Mouse (Mus musculus): ENCODE measurements at regions not wholly inside any gene's neighbourhood (a gene's known extent, or its start where the extent isn't known, plus 50 kb on each side); places are given as distances from the start of the nearest gene placed in this dataset.

GRCm38 (mm10) chr9:120812667-120813210 is 116.3 kb upstream of the Ctnnb1 start:
- TF ChIP-seq CTCF (IDR thresholded peaks at IDR 0.05; ENCODE audit: low read depth, low read length) (no peak), POLR2A (IDR thresholded peaks at IDR 0.05; ENCODE audit: borderline replicate concordance, low read depth, low read length) (no peak)
- Histone ChIP-seq H3K4me1 (ENCODE audit: control insufficient read depth, insufficient read depth, low read length) (peaks cover 10% of the 10 kb centered on the region), H3K4me3 (ENCODE audit: insufficient read depth, low read length) (no peak overlapping the region), H3K27ac (ENCODE audit: insufficient read depth, low read depth, low read length) (no peak overlapping the region)

GRCm38 (mm10) chr9:120814286-120814685 is 114.7 kb upstream of the Ctnnb1 start:
- Histone ChIP-seq H3K4me3 (ENCODE audit: insufficient read depth, low read length) (no peak overlapping the region), H3K27ac (ENCODE audit: insufficient read depth, low read depth, low read length) (no peak overlapping the region), H3K4me1 (ENCODE audit: control insufficient read depth, insufficient read depth, low read length) (peaks cover 10% of the 10 kb centered on the region)
- TF ChIP-seq POLR2A (IDR thresholded peaks at IDR 0.05; ENCODE audit: borderline replicate concordance, low read depth, low read length) = no peak
- no peak for TF ChIP-seq CTCF (IDR thresholded peaks at IDR 0.05; ENCODE audit: low read depth, low read length)

- H3K27ac ChIP-seq (ENCODE audit: insufficient read depth, low read depth, low read length) = no peak overlapping the region
- H3K4me3 ChIP-seq (ENCODE audit: insufficient read depth, low read length) = no peak overlapping the region
- TF ChIP-seq CTCF (IDR thresholded peaks at IDR 0.05; ENCODE audit: low read depth, low read length) = no peak
- TF ChIP-seq POLR2A (IDR thresholded peaks at IDR 0.05; ENCODE audit: borderline replicate concordance, low read depth, low read length) = no peak
- H3K4me1 ChIP-seq (ENCODE audit: control insufficient read depth, insufficient read depth, low read length) = peaks cover 8% of the 10 kb centered on the region
These were observed 110.2 kb upstream of the Ctnnb1 start for GRCm38 (mm10) chr9:120818726-120819317.

- TF ChIP-seq POLR2A (IDR thresholded peaks at IDR 0.05; ENCODE audit: borderline replicate concordance, low read depth, low read length) = no peak
- no peak for TF ChIP-seq CTCF (IDR thresholded peaks at IDR 0.05; ENCODE audit: low read depth, low read length)
- H3K4me1 ChIP-seq (ENCODE audit: control insufficient read depth, insufficient read depth, low read length) = peaks cover 27% of the 10 kb centered on the region
These were observed 108.1 kb upstream of the Ctnnb1 start for GRCm38 (mm10) chr9:120820892-120821291.

GRCm38 (mm10) chr9:120823397-120823796 is 105.6 kb upstream of the Ctnnb1 start:
- Histone ChIP-seq H3K27ac (ENCODE audit: insufficient read depth, low read depth, low read length) (no peak overlapping the region), H3K4me1 (ENCODE audit: control insufficient read depth, insufficient read depth, low read length) (peaks cover 35% of the 10 kb centered on the region), H3K4me3 (ENCODE audit: insufficient read depth, low read length) (no peak overlapping the region)
- no peak for TF ChIP-seq CTCF (IDR thresholded peaks at IDR 0.05; ENCODE audit: low read depth, low read length)
- no peak for TF ChIP-seq POLR2A (IDR thresholded peaks at IDR 0.05; ENCODE audit: borderline replicate concordance, low read depth, low read length)

More at GRCm38 (mm10) chr9:120820892-120821291, 108.1 kb upstream of the Ctnnb1 start:
- no peak overlapping the region for H3K27ac ChIP-seq (ENCODE audit: insufficient read depth, low read depth, low read length)
- H3K4me3 ChIP-seq (ENCODE audit: insufficient read depth, low read length) = no peak overlapping the region

- H3K4me3 ChIP-seq (ENCODE audit: insufficient read depth, low read length) = no peak overlapping the region
- peaks cover 47% of the 10 kb centered on the region for H3K4me1 ChIP-seq (ENCODE audit: control insufficient read depth, insufficient read depth, low read length)
- no peak for TF ChIP-seq CTCF (IDR thresholded peaks at IDR 0.05; ENCODE audit: low read depth, low read length)
- no peak for TF ChIP-seq POLR2A (IDR thresholded peaks at IDR 0.05; ENCODE audit: borderline replicate concordance, low read depth, low read length)
- peak overlapping the region; percentile 78 for H3K27ac ChIP-seq (ENCODE audit: insufficient read depth, low read depth, low read length)
These were observed 102.8 kb upstream of the Ctnnb1 start for GRCm38 (mm10) chr9:120826266-120826665.

- Histone ChIP-seq H3K4me1 (ENCODE audit: control insufficient read depth, insufficient read depth, low read length) (peaks cover 32% of the 10 kb centered on the region), H3K4me3 (ENCODE audit: insufficient read depth, low read length) (no peak overlapping the region), H3K27ac (ENCODE audit: insufficient read depth, low read depth, low read length) (peak overlapping the region; percentile 7; the same call in 1 of the 2 replicates)
- TF ChIP-seq POLR2A (IDR thresholded peaks at IDR 0.05; ENCODE audit: borderline replicate concordance, low read depth, low read length) = no peak
- no peak for TF ChIP-seq CTCF (IDR thresholded peaks at IDR 0.05; ENCODE audit: low read depth, low read length)
These were observed 98.5 kb upstream of the Ctnnb1 start for GRCm38 (mm10) chr9:120830526-120830925.

GRCm38 (mm10) chr9:120834166-120834565 is 94.8 kb upstream of the Ctnnb1 start:
- no peak overlapping the region for H3K4me3 ChIP-seq (ENCODE audit: insufficient read depth, low read length)
- H3K27ac ChIP-seq (ENCODE audit: insufficient read depth, low read depth, low read length) = no peak overlapping the region
- peaks cover 30% of the 10 kb centered on the region for H3K4me1 ChIP-seq (ENCODE audit: control insufficient read depth, insufficient read depth, low read length)
- TF ChIP-seq CTCF (IDR thresholded peaks at IDR 0.05; ENCODE audit: low read depth, low read length) (no peak), POLR2A (IDR thresholded peaks at IDR 0.05; ENCODE audit: borderline replicate concordance, low read depth, low read length) (no peak)

- H3K27ac ChIP-seq (ENCODE audit: insufficient read depth, low read depth, low read length) = no peak overlapping the region
- TF ChIP-seq POLR2A (IDR thresholded peaks at IDR 0.05; ENCODE audit: borderline replicate concordance, low read depth, low read length) = no peak
- no peak for TF ChIP-seq CTCF (IDR thresholded peaks at IDR 0.05; ENCODE audit: low read depth, low read length)
- peaks cover 24% of the 10 kb centered on the region for H3K4me1 ChIP-seq (ENCODE audit: control insufficient read depth, insufficient read depth, low read length)
- H3K4me3 ChIP-seq (ENCODE audit: insufficient read depth, low read length) = no peak overlapping the region
These were observed 93.4 kb upstream of the Ctnnb1 start for GRCm38 (mm10) chr9:120835621-120836020.

- H3K4me1 ChIP-seq (ENCODE audit: control insufficient read depth, insufficient read depth, low read length) = peaks cover 17% of the 10 kb centered on the region
- no peak for TF ChIP-seq POLR2A (IDR thresholded peaks at IDR 0.05; ENCODE audit: borderline replicate concordance, low read depth, low read length)
- TF ChIP-seq CTCF (IDR thresholded peaks at IDR 0.05; ENCODE audit: low read depth, low read length) = no peak
- no peak overlapping the region for H3K4me3 ChIP-seq (ENCODE audit: insufficient read depth, low read length)
- peak overlapping the region; percentile 79 for H3K27ac ChIP-seq (ENCODE audit: insufficient read depth, low read depth, low read length)
These were observed 91.4 kb upstream of the Ctnnb1 start for GRCm38 (mm10) chr9:120837431-120838150.

All from bone marrow macrophage, adult 2 months (primary cell).